Mouse (Mus musculus): ENCODE data around the gene Cenpl. TPM values are rescaled to one million over a fixed set of nuclear protein-coding genes. Genes with fewer than 3 reads are reported as not detected.

The Cenpl gene
- total RNA-seq, 2 experiments from 2014 or later = 0.83 to 1.7 TPM

DNA sequence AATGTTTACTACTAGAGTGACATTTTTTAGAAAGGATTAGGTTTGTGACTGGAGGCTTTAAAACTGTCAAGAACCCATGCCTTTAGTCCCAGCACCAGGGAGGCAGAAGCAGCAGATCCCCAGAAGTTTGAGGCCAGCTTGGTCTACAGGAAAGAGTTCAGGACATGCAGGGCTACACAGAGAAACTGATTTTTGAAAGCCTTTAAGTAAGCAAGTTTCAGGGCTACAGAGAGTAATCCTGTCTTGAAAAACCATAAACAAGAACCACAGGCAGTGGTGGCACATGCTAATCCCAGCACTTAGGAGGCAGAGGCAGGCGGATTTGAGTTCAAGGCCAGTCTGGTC lies 30.1 kb upstream of the Cenpl start:
- intact Hi-C loops (cut with DNase I) = no loop called here
- DNase-seq = no peak

DNA sequence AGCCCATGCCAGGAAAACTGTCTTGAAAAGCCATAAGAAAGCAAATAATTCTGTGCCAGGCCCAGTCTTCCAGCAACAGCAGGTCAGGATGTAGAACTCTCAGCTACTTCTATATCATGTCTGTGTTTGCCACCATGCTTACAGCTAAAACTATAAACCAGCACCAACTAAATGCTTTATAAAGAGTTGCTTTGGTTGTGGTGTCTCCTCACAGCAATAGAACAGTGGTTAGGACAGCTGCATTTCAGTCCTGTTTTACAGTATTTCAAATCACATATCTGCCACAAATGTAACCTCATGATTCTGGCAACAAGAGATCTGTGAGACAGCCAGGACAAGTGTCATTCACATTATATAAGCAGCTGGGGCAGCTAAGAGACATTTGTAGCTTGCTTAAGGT lies 29.7 kb upstream of the Cenpl start:
- intact Hi-C loops (cut with DNase I) = no loop called here
- DNase-seq = no peak

DNA sequence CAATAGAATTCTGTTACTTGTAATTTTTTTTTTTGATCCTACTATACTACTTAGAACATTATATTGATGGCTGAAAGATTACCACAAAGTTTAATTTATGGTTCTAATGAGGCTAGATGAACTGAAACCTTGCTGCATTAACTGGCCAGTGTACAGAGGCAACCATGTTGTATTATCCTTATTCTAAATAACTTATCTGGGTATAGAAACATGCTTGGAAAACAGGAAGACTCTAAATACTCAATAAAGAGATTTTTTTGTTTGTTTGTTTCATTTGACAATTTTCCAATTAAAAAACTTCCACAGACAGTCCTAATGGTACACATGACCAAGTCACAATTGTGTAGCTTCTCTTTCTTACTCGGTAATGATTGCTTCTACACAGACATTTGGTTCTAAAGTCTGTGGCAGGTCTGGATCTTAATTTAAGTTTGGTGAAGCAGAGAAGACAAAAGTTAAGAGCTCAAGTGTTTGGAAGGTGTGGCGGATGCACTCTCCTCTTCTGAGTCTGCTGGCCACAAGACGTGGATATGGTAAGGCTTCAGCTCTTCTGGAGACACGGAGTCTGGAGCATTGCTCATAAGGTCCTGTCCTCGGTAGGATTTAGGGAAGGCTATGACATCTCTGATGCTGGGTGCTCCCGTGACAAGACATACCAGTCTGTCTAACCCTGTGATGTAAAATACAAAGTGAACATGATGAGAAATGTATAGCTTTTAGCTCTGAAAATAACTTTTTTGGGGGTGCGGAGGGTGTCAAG lies 29.1 kb upstream of the Cenpl start:
- intact Hi-C loops (cut with DNase I) = no loop called here
- no peak for DNase-seq

DNA sequence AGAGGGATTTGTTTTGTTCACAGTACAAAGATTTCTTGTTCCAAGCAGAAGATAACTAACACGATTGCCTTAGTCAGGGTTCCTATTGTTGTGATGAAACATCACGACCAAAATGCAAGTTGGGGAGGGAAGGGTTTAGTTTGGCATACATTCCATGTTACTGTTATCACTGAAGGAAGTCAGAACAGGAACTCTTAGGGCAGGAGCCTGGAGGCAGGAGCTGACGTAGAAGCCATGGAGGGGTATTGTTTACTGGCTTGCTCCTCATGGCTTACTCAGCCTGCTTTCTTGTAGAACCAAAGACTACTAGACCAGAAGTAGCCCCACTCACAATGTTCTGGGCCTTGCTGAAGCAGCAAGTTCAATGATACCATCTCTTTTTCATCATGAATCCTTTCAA lies 23.5 kb upstream of the Cenpl start:
- intact Hi-C loops (cut with DNase I) = no loop called here

DNA sequence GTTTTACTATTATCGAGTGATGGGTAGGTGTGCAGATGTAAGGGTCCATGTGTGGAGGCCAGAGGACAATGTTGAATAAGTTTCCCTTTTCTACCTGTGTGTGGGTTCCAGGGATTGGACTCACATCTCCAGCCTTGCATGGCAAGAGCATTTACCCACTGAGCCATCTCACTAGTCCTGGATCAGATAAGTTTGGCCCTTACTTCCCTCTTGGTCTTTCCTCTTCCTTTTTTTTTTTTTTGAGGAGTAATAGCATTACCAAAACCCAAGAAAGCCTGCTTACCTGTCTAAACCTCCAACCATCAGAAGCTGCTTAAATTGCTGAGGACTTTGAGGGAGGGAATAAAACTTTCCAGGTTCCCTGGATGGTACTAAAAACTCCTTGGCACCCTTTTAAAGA lies 13.3 kb upstream of the Cenpl start:
- intact Hi-C loops (cut with DNase I) = no loop called here
- no peak for DNase-seq

More for the DNA sequence above, 23.5 kb upstream of the Cenpl start:
- no peak for DNase-seq

DNA sequence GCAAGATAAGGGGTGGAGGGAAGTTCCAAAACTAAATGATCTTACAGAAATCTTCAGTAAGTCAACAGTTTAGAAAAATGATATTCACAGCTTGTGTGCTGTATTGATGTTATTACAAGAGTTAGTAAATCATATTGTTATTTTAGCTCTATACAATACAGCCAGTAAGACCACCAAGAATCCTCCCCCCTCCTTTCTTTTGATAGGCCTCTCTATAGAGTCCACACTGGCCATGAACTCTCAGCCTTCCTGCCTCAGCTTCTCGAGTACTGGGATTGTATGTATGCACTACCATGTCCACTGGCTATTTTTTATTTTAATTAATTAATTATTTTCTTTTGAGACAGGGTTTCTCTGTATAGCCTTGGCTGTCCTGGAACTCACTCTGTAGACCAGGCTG lies 7.2 kb upstream of the Cenpl start:
- no peak for DNase-seq
- intact Hi-C loops (cut with DNase I) = no loop called here

DNA sequence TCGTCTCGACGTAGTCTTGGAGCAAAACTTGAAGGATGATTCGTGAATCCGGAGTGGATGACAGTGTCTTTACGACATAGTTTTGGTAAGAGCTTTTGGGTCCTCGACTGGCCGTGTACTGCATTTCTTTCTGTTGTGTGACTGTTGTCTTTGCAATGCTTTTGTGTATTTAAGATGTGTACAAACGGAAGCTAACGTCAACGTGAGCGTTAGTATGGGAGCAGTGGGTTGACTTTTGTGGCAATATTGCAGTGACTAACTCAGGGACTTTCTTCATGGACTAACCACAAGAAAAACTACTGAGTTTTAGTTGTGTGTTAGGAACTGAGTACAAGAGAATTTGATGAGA lies 733 bp downstream of the Cenpl start:
- DNase-seq = no peak
- intact Hi-C loops (cut with DNase I) = loop anchor here (2.0 to 5.0 kb wide), 2 partner anchors 36 to 61 kb away; partner anchors contain the start of genes Klhl20 and Zbtb37

DNA sequence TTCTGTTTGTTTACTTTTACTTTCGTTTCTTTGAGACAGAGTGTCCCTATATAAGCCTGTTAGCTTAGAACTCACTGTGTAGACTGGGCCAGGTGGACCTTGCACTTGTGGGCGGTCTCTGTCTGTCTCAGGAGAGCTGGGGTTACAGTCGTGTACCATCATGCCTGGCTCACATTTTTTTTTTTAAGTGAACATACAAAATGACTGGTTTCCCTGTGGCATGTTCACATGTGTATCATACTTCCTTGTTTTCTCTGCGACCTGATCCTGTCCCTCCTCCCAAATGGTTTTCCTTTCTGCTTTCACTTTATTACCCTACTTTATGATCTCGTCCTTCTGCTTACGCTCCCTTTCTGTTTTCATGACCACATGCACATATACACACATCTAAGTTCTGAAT lies 5.7 kb downstream of the Cenpl start:
- no peak for DNase-seq
- intact Hi-C loops (cut with DNase I) = no loop called here

DNA sequence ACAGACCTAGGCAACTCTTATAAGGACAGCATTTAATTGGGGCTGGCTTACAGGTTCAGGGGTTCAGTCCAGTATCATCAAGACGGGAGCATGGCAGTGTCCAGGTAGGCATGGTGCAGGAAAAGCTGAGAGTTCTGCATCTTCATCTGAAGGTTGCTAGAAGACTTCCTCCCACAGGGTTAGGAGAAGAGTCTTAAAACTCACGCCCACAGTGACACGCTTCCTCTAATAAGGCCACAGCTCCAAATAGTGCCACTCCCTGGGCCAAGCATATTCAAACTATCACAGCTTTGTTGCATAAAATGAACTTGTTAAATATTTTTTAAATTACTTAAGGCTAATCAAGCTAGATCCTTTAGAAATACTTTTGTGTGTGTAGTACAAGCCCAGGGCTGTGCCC lies 6.7 kb downstream of the Cenpl start:
- DNase-seq = no peak
- intact Hi-C loops (cut with DNase I) = no loop called here

DNA sequence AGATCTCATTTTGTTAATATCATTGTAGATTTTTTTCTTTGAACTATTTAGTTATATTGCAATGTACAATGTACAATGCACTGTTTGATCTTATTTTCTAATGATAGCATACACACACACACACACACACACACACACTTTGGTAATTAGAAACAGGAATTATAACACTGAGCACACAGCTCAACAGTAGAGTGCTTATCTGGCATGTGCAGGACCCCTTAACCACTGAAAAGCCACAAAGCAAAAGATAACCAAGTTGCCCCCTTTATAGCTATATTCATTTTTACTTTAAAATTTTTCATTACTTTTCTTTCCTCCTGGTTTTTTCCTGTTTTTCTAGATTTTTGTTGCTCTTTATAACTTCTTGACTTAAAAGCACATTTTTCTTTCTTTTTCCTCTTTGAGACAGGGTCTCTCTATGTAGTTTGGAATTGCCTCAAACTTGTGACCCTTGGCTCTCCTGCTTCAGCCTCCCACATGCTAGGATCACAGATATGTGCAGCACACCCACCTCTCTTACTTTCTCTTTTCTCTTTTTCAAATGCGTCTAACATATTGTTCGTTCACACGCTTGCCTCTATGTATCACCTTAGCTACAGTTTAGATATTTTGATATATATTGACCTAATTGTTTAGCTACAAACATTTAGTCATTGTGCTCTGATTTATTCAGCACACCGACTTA lies 29.4 kb downstream of the Cenpl start:
- DNase-seq = no peak
- intact Hi-C loops (cut with DNase I) = loop anchor here (5.0 kb wide), 1 partner anchor 97 kb away; no protein-coding TSS in a partner anchor

DNA sequence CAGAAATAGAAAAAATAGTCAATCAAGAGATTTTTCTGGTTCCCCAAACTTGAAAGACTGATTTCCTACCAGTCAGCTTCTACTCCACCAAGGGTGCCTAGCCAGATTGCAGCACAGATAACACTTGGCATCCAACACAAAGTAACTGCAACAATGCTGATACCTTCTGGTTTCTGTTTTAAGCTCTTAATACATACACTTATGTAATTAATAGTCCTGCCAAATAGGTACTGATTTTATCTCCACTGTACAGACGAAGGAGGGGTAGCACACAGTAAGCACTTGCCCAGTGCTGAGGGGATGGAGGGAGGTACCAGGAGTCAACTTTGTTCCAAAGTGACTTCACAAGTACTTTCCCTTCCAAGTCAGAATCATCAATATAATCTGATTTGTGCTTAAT lies 33.3 kb downstream of the Cenpl start:
- intact Hi-C loops (cut with DNase I) = no loop called here
- no peak for DNase-seq

DNA sequence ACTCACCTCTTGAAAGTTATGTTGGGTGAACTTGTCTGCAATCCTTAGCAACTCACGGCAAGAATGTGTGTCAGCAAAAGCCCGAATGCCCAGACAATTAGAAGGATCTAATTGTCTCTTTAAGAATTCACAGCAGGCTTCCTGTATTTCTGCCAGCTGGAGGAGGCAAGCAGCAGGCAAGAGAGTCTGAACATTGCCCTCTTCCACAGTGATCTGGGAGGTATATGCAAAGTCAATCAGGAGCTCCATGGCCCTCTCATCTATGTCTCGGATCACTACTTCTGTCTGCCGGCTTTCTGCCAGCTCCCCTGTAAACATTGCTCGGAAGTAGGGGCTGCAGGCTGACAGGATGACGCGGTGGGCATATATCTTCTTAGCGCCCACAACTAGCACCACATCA lies 38.7 kb downstream of the Cenpl start:
- intact Hi-C loops (cut with DNase I) = no loop called here
- DNase-seq = no peak

DNA sequence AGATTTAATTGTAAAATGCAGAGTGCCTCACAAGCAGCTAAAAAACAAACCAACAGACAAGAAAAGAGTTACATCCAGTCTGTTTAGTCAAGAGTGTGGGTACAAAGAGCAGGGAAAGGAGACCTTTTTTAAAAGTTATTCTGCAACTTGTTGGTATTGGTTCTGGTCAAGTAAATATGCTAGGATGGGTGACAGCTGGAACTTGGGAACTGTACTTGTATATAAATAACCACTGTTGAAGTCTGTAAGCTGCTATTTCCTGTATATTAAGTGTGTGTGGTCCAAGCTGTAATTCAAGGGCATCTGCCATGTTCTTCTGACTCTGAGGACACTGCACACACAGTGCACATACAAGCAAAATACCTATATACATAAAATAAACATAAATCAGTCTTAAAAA lies 44.1 kb downstream of the Cenpl start:
- intact Hi-C loops (cut with DNase I) = no loop called here

DNA sequence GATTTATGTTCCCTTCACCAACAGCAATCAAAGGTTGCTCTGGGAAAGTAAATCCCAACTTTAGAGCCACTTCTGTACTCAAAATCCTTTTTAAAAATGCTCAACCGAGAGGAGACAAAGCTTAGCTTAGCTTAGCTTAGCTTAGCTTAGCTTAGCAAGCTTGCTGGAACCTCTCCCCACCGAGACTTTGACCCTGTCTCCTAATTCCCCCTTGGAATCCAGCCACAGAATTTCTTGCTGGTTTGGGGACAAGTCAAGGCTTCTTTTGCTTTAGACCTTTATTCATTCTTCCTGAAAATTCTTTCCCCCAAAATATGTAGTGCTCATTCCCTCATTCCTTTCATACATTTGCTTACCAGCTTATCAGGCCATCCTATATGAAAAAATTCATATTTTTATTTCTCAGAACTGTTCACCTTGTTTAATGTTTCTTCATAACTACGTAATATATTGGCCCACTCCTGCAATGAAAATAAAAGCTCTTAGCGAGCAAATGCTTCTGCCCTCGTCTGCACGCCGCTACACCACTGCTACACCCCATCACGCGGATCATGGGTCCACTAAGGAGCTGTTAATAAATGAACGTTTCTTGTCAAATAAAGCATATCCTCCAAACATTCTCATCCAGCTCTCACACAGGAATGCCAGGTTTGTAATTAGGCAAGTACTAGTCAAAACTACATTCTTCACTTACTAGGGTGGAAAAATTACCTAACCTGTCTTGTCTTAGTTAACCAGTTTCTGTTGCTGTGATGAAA lies 52.3 kb downstream of the Cenpl start:
- DNase-seq = no peak
- intact Hi-C loops (cut with DNase I) = no loop called here

More for the DNA sequence above, 44.1 kb downstream of the Cenpl start:
- no peak for DNase-seq

DNA sequence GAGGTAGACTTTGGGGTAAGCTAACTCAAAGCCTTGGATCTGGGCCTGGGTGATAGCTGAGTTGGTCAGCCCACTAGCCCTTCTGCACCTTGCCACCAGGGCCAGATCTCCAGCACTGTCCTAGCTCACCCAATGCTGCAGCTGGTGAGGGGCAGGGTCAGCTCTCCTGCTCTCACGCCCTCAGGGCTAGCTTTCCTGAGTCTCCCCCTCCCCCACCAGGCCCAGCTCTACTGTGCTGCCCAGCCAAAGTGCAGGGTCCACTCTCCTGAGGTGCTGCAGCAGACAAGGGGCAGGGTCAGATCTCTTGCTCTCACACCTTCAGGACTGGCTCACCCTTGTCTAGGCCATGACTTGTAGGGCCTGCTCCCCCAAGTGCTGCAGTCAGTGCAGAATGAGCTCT lies 55.9 kb downstream of the Cenpl start:
- intact Hi-C loops (cut with DNase I) = no loop called here
- no peak for DNase-seq

DNA sequence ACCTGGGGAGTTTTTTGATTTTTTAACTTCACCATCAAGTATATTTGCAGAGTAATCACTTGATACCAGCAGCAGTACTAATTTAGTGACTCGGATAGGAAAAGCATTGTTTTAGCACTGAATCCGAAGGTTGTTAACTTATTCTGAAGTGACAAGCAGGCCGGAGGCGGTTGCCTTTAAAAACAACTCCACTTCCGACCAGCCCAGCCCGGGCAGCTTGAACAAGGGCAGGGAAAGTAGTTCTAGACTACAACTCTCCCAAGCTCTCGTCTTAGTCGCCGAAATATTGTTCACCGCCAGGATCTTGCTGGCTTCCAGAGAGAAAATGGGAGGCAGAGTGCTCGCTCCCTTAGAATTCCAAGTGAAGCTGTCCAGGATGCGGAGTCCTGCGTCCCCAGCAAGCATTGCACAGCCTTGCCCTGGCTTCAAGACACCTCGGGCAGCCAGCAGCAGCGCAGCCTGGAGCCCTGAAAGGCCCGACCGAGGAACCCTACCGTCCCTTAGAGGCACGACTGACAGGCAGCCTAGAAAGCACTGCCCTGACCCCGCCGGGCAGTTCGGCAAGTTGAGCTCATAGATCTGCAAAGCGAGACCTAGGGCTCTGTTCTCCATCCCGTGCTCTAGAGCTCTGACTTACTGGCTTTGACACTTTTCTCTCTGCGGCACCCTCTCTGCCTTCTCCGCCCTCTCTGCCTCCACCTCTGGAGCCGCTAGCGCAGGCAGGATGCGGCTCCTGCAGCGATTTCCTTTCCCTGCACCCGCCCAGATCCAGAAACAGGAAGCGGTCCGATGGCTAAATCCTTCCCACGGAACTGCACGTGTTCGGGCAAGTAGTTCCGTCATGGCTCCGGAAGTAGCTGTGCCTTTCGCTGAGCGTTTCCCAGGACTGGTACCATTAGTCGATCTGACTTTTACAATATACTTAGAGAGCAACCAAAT lies 60.5 kb downstream of the Cenpl start, which contains the start of gene Klhl20:
TSS of gene Klhl20 (minus strand) at position 786 of the 939 bp plus-strand sequence.
- intact Hi-C loops (cut with DNase I) = loop anchor here (2.0 to 5.0 kb wide), 3 partner anchors 59 to 116 kb away; partner anchors contain the start of genes Cenpl, Dars2 and Zbtb37

More for the DNA sequence above, 60.5 kb downstream of the Cenpl start, which contains the start of gene Klhl20:
- DNase-seq = peak; percentile 96 to 97
